Mouse (Mus musculus): Measurements from ENCODE around the gene Vmn1r87. TPM values are rescaled to one million over a fixed set of nuclear protein-coding genes. Genes with fewer than 3 reads are reported as not detected.

Vmn1r87 gene
- total and polyA plus RNA-seq, 2 experiments from 2014 or later: not detected

DNA sequence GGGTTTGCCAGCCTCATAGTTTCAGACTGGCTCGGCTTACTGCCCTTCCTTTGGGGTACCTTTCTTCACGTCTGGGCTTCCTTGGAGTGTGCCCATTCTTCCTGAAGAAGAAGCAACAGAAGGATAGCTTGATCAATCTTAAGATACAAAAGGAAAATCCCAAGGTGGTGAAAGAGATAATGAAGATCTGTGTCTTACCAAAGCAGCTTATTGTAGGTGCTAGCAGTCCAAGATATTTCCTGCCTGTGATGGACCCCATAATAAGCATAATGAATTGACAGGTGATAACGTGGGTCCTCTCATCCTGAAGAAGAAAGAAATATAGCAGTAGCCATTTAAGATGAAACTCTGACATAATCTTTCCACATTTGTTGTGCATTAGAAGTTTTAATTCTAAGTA lies 44.9 kb downstream of the Vmn1r87 start, which contains the start of gene Vmn1r85:
TSS of gene Vmn1r85 (minus strand) at position 101 of the 400 bp plus-strand sequence.
- no peaks in the 10 kb centered on the region for H3K36me3 ChIP-seq (ENCODE audit: insufficient read depth, low read length)
- ATAC-seq (ENCODE audit: low FRiP score): no peak
- H3K27me3 ChIP-seq (ENCODE audit: insufficient read depth, low read length): no peaks in the 10 kb centered on the region
- no peak for DNase-seq (ENCODE audit: low spot score)
- no peaks in the 10 kb centered on the region for H3K4me1 ChIP-seq (ENCODE audit: insufficient read depth, low read length)
- H3K27ac ChIP-seq (ENCODE audit: low read depth, low read length): no peak within 1 kb of the TSS
- no peak within 1 kb of the TSS for H3K4me2 ChIP-seq (ENCODE audit: low read depth, low read length, poor library complexity, severe bottlenecking)
- no peaks in the 10 kb centered on the region for H3K9me3 ChIP-seq (ENCODE audit: low read length)
- WGBS: 59% methylated on average over 3 of the region's 3 CpGs
- no peak within 1 kb of the TSS for H3K4me3 ChIP-seq (ENCODE audit: low read depth, low read length)
- no peak within 1 kb of the TSS for H3K9ac ChIP-seq (replicated peaks; ENCODE audit: low read length, poor library complexity, severe bottlenecking)
- TF ChIP-seq CTCF (IDR thresholded peaks at IDR 0.05): no peak

Other genes with a start within 250 kb of the Vmn1r87 start
- gene Zscan22, start 242.3 kb downstream of the Vmn1r87 start, total RNA-seq (2014; rRNA removed): 4.4 and 8.3 TPM in 2 replicates
- 2.6 and 3.7 TPM in 2 replicates for gene Zscan22, start 242.3 kb downstream of the Vmn1r87 start, polyA plus RNA-seq (2015; fragmentation: Nextera tagmentation; extraction: Ambion mirVana)
- 1,185 and 1,542 TPM in 2 replicates for gene Rps5, start 217.9 kb downstream of the Vmn1r87 start, total RNA-seq (2014; rRNA removed)
- gene Rps5, start 217.9 kb downstream of the Vmn1r87 start, polyA plus RNA-seq (2015; fragmentation: Nextera tagmentation; extraction: Ambion mirVana): 583 and 614 TPM in 2 replicates
- gene Rnf225, start 212.7 kb downstream of the Vmn1r87 start, total RNA-seq (2014; rRNA removed): 1.9 and 2.7 TPM in 2 replicates
- 1.1 and 1.2 TPM in 2 replicates for gene Rnf225, start 212.7 kb downstream of the Vmn1r87 start, polyA plus RNA-seq (2015; fragmentation: Nextera tagmentation; extraction: Ambion mirVana)
- 31.7 and 35.4 TPM in 2 replicates for gene Zfp324, start 174.3 kb downstream of the Vmn1r87 start, total RNA-seq (2014; rRNA removed)
- gene Zfp324, start 174.3 kb downstream of the Vmn1r87 start, polyA plus RNA-seq (2015; fragmentation: Nextera tagmentation; extraction: Ambion mirVana): 7.7 and 9.0 TPM in 2 replicates
- gene Zfp446, start 162.3 kb downstream of the Vmn1r87 start, total RNA-seq (2014; rRNA removed): 11.9 and 13.0 TPM in 2 replicates
- 8.2 and 8.9 TPM in 2 replicates for gene Zfp446, start 162.3 kb downstream of the Vmn1r87 start, polyA plus RNA-seq (2015; fragmentation: Nextera tagmentation; extraction: Ambion mirVana)
- gene Slc27a5, start 142.0 kb downstream of the Vmn1r87 start, total RNA-seq (2014; rRNA removed): not detected in 2 replicates
- gene Slc27a5, start 142.0 kb downstream of the Vmn1r87 start, polyA plus RNA-seq (2015; fragmentation: Nextera tagmentation; extraction: Ambion mirVana): 0.18 and 0.21 TPM in 2 replicates
- 467 and 650 TPM in 2 replicates for gene Trim28, start 141.0 kb downstream of the Vmn1r87 start, total RNA-seq (2014; rRNA removed)
- 187 and 190 TPM in 2 replicates for gene Trim28, start 141.0 kb downstream of the Vmn1r87 start, polyA plus RNA-seq (2015; fragmentation: Nextera tagmentation; extraction: Ambion mirVana)
- 37.5 and 70.8 TPM in 2 replicates for gene Zbtb45, start 130.1 kb downstream of the Vmn1r87 start, total RNA-seq (2014; rRNA removed)
- gene Zbtb45, start 130.1 kb downstream of the Vmn1r87 start, polyA plus RNA-seq (2015; fragmentation: Nextera tagmentation; extraction: Ambion mirVana): 29.0 and 31.8 TPM in 2 replicates
- gene Chmp2a, start 105.3 kb downstream of the Vmn1r87 start, total RNA-seq (2014; rRNA removed): 67.6 and 114 TPM in 2 replicates
- gene Chmp2a, start 105.3 kb downstream of the Vmn1r87 start, polyA plus RNA-seq (2015; fragmentation: Nextera tagmentation; extraction: Ambion mirVana): 198 and 205 TPM in 2 replicates
- 359 and 383 TPM in 2 replicates for gene Ube2m, start 101.9 kb downstream of the Vmn1r87 start, total RNA-seq (2014; rRNA removed)
- gene Ube2m, start 101.9 kb downstream of the Vmn1r87 start, polyA plus RNA-seq (2015; fragmentation: Nextera tagmentation; extraction: Ambion mirVana): 146 and 147 TPM in 2 replicates
- gene Mzf1, start 85.4 kb downstream of the Vmn1r87 start, total RNA-seq (2014; rRNA removed): 13.2 and 14.4 TPM in 2 replicates
- gene Mzf1, start 85.4 kb downstream of the Vmn1r87 start, polyA plus RNA-seq (2015; fragmentation: Nextera tagmentation; extraction: Ambion mirVana): 12.2 TPM in 2 replicates
- 0.33 and 0.85 TPM in 2 replicates for gene Vmn1r85, start 45.0 kb downstream of the Vmn1r87 start, total RNA-seq (2014; rRNA removed)
- 0.25 and 0.27 TPM in 2 replicates for gene Vmn1r85, start 45.0 kb downstream of the Vmn1r87 start, polyA plus RNA-seq (2015; fragmentation: Nextera tagmentation; extraction: Ambion mirVana)
- gene Vmn1r86, start 20.2 kb downstream of the Vmn1r87 start, total RNA-seq (2014; rRNA removed): not detected in 2 replicates
- gene Vmn1r86, start 20.2 kb downstream of the Vmn1r87 start, polyA plus RNA-seq (2015; fragmentation: Nextera tagmentation; extraction: Ambion mirVana): not detected in 2 replicates
- not detected in 2 replicates for gene Vmn1r88, start 19.4 kb upstream of the Vmn1r87 start, total RNA-seq (2014; rRNA removed)
- 0.01 TPM in 1 of 2 replicates, not detected in the other for gene Vmn1r88, start 19.4 kb upstream of the Vmn1r87 start, polyA plus RNA-seq (2015; fragmentation: Nextera tagmentation; extraction: Ambion mirVana)
- not detected in 2 replicates for gene Vmn1r89, start 72.9 kb upstream of the Vmn1r87 start, total RNA-seq (2014; rRNA removed)
- gene Vmn1r89, start 72.9 kb upstream of the Vmn1r87 start, polyA plus RNA-seq (2015; fragmentation: Nextera tagmentation; extraction: Ambion mirVana): not detected in 2 replicates
- gene Lig1, start 137.1 kb upstream of the Vmn1r87 start, total RNA-seq (2014; rRNA removed): 14.3 and 15.9 TPM in 2 replicates
- 33.7 and 35.3 TPM in 2 replicates for gene Lig1, start 137.1 kb upstream of the Vmn1r87 start, polyA plus RNA-seq (2015; fragmentation: Nextera tagmentation; extraction: Ambion mirVana)
- gene Zswim9, start 138.6 kb upstream of the Vmn1r87 start, total RNA-seq (2014; rRNA removed): 10.9 and 11.5 TPM in 2 replicates
- 6.6 and 8.1 TPM in 2 replicates for gene Zswim9, start 138.6 kb upstream of the Vmn1r87 start, polyA plus RNA-seq (2015; fragmentation: Nextera tagmentation; extraction: Ambion mirVana)
- 0.16 and 0.61 TPM in 2 replicates for gene Pla2g4c, start 184.5 kb upstream of the Vmn1r87 start, total RNA-seq (2014; rRNA removed)
- gene Pla2g4c, start 184.5 kb upstream of the Vmn1r87 start, polyA plus RNA-seq (2015; fragmentation: Nextera tagmentation; extraction: Ambion mirVana): 0.27 and 0.32 TPM in 2 replicates